Mouse (Mus musculus): ENCODE results near the gene Slc28a1.

The Slc28a1 gene

DNA sequence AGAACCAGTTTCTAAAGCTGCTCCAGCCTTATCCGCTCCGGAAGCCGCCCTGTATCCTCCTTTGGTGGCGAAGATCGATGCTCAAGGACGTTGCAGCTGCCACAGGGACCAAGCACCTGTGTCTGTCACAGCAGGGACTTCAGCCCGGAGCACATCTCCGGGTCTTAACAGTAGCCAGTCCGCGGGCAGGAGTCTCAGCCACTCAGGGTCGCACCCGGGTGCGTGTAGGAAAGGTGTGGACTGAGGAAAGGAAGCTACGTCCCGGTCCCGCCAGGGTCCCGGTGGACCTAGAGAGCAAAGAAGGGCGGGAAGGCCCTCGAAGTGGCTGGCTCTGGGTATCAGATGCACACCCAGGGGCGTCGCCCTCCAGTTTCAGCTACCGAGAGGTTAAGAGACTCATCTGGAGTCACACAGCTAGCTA is 97.7 kb downstream of the Slc28a1 start:
- in situ Hi-C loops (cut with MboI, MseI): no loop called here

GRCm38 (mm10) chr7:81212697-81213346 is 98.2 kb downstream of the Slc28a1 start:
- in situ Hi-C loops (cut with MboI, MseI): no loop called here

DNA sequence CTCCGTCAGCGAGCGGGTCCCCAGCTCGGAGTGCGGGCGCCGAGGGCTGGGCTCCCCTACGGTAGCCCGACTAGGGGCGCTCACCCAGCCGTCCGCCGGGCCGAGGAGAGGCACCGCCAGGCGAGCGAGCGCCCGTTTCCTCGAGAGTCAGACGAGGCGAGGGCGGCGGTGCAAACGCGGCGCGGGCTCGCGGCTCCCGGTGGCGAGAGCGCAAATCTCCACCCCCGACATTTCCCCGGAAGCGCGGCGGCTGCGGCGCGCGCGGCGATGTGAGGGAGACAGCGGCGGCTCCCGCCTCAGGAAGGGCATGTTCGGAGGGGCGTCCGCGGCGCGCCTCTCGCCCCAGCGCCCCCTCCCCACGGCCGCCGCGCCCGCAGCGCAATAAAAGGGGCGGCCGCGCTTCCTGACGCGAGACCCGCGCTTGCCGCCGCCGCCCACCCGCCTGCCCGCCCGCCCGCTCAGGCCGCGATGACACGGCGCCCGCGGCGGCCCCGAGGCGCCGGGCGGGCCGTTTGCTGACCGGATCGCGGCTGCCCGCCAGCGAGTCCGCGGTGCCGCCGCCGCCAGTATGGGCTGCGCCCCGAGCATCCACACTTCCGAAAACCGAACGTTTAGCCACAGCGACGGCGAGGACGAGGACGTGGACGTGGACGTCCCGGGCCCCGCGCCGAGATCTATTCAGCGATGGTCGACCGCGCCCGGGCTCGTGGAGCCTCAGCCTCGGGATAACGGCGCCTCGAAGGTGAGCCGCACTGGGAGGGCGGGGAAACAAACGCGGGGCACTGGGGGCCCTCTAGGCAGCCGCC is 99.0 kb downstream of the Slc28a1 start, which contains the start of gene Pde8a:
Gene Pde8a, plus strand, starts transcription at position 250 of the 806 bp plus-strand sequence.
- in situ Hi-C loops (cut with MboI, MseI): no loop called here

DNA sequence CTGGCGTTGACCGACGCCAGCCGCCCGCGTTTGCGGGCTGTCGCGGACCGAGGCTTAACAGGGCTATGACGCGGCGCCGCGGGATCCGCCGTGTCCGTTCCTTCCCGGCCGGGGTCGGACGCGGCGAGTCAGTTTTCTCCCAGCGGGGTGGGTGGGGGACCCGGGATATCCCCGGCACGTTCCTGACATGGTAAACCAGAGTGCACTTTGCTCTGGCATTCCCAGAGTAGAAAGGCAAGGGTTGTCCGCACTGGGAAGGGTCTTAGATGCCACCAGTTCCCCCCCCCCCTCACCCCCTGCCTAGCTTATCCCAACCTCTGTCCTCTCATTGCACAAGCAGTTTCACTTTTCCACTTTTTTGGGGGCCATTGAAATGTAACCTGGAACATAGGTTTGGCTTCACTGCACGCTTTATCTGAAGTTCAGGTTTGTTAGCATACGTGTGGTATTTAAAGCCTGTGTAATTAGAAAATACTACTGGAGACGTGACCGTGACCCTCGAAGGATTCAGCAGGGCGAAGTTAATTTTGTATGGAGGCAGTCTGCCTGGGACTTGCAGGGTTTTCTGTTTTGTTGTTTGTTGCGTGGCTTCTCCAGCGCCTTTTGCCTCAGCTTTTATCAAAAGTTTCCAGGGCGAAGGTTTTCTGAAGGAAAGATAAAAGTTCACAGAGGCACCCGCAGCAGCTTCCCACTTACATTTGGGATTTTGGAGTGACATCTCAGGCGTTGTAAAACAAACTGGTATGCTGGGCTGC is 99.7 kb downstream of the Slc28a1 start:
- in situ Hi-C loops (cut with MboI, MseI): no loop called here

DNA sequence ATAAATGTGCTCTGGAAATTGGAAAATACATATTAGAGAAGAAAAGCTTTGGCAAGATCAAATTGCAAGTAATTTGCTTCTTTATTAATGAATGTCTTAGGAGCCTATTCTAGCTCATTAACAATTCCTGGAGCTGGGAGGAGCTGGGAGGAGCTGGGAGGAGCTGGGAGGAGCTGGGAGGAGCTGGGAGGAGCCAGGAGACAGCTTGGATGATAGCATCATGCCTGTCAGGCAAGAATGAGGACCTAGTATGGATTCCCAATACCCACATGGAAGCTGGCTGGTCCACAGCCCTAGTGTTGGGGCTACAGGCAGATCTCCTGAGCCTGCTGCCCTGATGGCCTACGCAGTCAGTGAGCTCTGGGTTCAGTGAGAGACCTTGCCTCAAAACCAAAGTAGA is 101.4 kb downstream of the Slc28a1 start:
- in situ Hi-C loops (cut with MboI, MseI): no loop called here

DNA sequence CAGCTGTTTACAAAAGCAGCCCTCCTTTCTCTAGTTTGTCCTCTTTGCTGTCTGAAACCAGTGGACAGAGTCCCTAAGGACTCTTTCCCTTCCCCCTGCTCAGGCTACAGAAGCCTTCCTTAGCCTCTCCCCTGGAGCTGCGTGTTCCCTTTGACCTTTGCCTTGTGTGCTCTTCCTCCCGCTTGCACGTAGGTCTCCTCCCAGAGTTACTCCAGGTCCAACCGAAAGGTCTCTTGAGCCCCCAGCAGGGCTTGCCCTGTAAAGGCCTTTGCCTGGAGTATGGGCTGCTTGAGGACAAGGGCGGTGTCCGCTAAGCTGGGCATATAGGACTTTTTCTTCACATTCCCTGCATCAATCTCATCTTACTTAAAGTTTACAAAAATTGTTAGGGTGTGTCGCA is 104.7 kb downstream of the Slc28a1 start:
- in situ Hi-C loops (cut with MboI, MseI): no loop called here
